ENCODE assay signal across 11 mouse cellular contexts in the genomic region with DNA sequence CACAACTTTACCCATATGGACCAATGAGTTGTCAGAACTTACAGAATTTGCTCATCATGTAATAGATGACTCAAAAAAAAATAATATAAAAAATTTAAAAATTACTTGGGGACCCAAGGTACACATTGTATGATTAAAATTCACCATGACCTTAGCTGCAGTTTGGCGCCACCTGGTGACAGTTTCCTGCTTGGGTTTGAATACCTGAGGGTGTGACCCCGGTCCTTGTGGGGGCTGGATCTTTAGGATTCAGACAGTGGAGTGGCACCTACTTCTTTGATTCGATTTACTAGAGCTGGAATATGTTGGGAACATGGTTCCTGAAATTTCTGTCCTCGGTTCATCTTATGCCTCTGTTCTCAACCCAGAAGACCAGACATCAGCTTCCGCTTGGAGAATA.
DNase-seq lines count a peak whose midpoint lies in the region; ATAC-seq and TF ChIP-seq lines count a peak whose summit lies in the region.
"Had no signal": no experiment of that assay in that cellular context is flagged by ENCODE, and none has a peak within 500 bp of the region (broad histone marks: within the 10 kb centered on the region; RNA-seq: fewer than 3 reads in every experiment).

No protein-coding gene starts in this region.

- no peak overlapping the region for H3K4me2 ChIP-seq in heart, postnatal 0 days (ENCODE audit: low read depth, low read length)
- no peak overlapping the region for H3K4me2 ChIP-seq in liver, postnatal 0 days (ENCODE audit: low read depth, low read length)
- H3K4me2 ChIP-seq in hindbrain, embryonic 13.5 days, result no peak overlapping the region
- H3K4me2 ChIP-seq in forebrain, embryonic 15.5 days (replicated peaks), result no peak overlapping the region
- H3K4me2 ChIP-seq: heart, embryonic 13.5 days; limb, embryonic 12.5 days; neural tube, embryonic 12.5 days had no signal

- 52% methylated on average over 5 of the region's 5 CpGs for WGBS in heart, postnatal 0 days
- WGBS in liver, postnatal 0 days (ENCODE audit: insufficient replicate concordance), result 44% methylated on average over 5 of the region's 5 CpGs
- WGBS in hindbrain, embryonic 13.5 days, result 73% methylated on average over 5 of the region's 5 CpGs
- 71% methylated on average over 5 of the region's 5 CpGs for WGBS in forebrain, embryonic 15.5 days

- H3K27ac ChIP-seq in heart, postnatal 0 days (ENCODE audit: low read depth), result no peak overlapping the region
- no peak overlapping the region for H3K27ac ChIP-seq in liver, postnatal 0 days (ENCODE audit: low read depth)
- H3K27ac ChIP-seq in hindbrain, embryonic 13.5 days, result no peak overlapping the region
- no peak overlapping the region for H3K27ac ChIP-seq in forebrain, embryonic 15.5 days (replicated peaks)
- H3K27ac ChIP-seq: heart, embryonic 13.5 days; limb, embryonic 12.5 days; neural tube, embryonic 12.5 days had no signal

- no peaks in the 10 kb centered on the region for H3K36me3 ChIP-seq in heart, postnatal 0 days (replicated peaks; ENCODE audit: control insufficient read depth, insufficient read depth, low read length)
- no peaks in the 10 kb centered on the region for H3K36me3 ChIP-seq in liver, postnatal 0 days (replicated peaks; ENCODE audit: insufficient read depth, low read length)
- H3K36me3 ChIP-seq in hindbrain, embryonic 13.5 days, result no peaks in the 10 kb centered on the region
- H3K36me3 ChIP-seq in forebrain, embryonic 15.5 days, result no peaks in the 10 kb centered on the region
- H3K36me3 ChIP-seq: heart, embryonic 13.5 days; limb, embryonic 12.5 days; neural tube, embryonic 12.5 days had no signal

- no peak for ATAC-seq in heart, postnatal 0 days (ENCODE audit: insufficient read depth, low read depth)
- ATAC-seq in liver, postnatal 0 days, result no peak
- no peak for ATAC-seq in hindbrain, embryonic 13.5 days (ENCODE audit: low FRiP score)
- ATAC-seq in forebrain, embryonic 15.5 days (replicated peaks), result no peak

- peak; percentile 39 for TF ChIP-seq CTCF in heart, postnatal 0 days (IDR thresholded peaks at IDR 0.05; ENCODE audit: low read depth)
- peak; percentile 52 for TF ChIP-seq CTCF in liver, postnatal 0 days (IDR thresholded peaks at IDR 0.05; ENCODE audit: low read depth)

- H3K9ac ChIP-seq in heart, postnatal 0 days (replicated peaks; ENCODE audit: low read depth, low read length), result no peak overlapping the region
- H3K9ac ChIP-seq in liver, postnatal 0 days (replicated peaks), result no peak overlapping the region
- H3K9ac ChIP-seq in hindbrain, embryonic 13.5 days, result no peak overlapping the region
- H3K9ac ChIP-seq in forebrain, embryonic 15.5 days (replicated peaks), result no peak overlapping the region
- H3K9ac ChIP-seq: heart, embryonic 13.5 days; limb, embryonic 12.5 days; neural tube, embryonic 12.5 days had no signal

- no peak for TF ChIP-seq EP300 in heart, postnatal 0 days (IDR thresholded peaks at IDR 0.05; ENCODE audit: low read depth)
- TF ChIP-seq EP300 in liver, postnatal 0 days (IDR thresholded peaks at IDR 0.05; ENCODE audit: low read depth), result no peak

- no peak for DNase-seq in heart, postnatal 0 days (ENCODE audit: low spot score)
- DNase-seq in heart, adult 9 months (ENCODE audit: low spot score in 2 of 2), result no peak
- DNase-seq in right cerebral cortex, adult 2 months (ENCODE audit: low spot score in 2 of 2), result peak; percentile 20 to 27
- no peak for DNase-seq in right cerebral cortex, postnatal 25 days
- DNase-seq in ZHBTc4 (ENCODE audit: low read depth, low spot score), result peak; percentile 45
- peak; percentile 35 for DNase-seq in liver, postnatal 0 days

- no peaks in the 10 kb centered on the region for H3K4me1 ChIP-seq in heart, postnatal 0 days (ENCODE audit: control insufficient read depth, insufficient read depth)
- no peaks in the 10 kb centered on the region for H3K4me1 ChIP-seq in liver, postnatal 0 days (ENCODE audit: insufficient read depth)
- H3K4me1 ChIP-seq in hindbrain, embryonic 13.5 days (replicated peaks), result no peaks in the 10 kb centered on the region
- no peaks in the 10 kb centered on the region for H3K4me1 ChIP-seq in forebrain, embryonic 15.5 days
- H3K4me1 ChIP-seq: limb, embryonic 12.5 days; neural tube, embryonic 12.5 days had no signal

- no peak overlapping the region for H3K4me3 ChIP-seq in heart, postnatal 0 days (ENCODE audit: low read depth, low read length)
- H3K4me3 ChIP-seq in liver, postnatal 0 days (ENCODE audit: low read depth, low read length), result no peak overlapping the region
- H3K4me3 ChIP-seq in hindbrain, embryonic 13.5 days, result no peak overlapping the region
- H3K4me3 ChIP-seq in forebrain, embryonic 15.5 days, result no peak overlapping the region
- H3K4me3 ChIP-seq: heart, embryonic 13.5 days; limb, embryonic 12.5 days; neural tube, embryonic 12.5 days had no signal

- no peaks in the 10 kb centered on the region for H3K9me3 ChIP-seq in heart, postnatal 0 days (replicated peaks; ENCODE audit: control insufficient read depth, low read length)
- no peaks in the 10 kb centered on the region for H3K9me3 ChIP-seq in liver, postnatal 0 days (ENCODE audit: low read length)
- H3K9me3 ChIP-seq in hindbrain, embryonic 13.5 days, result no peaks in the 10 kb centered on the region
- H3K9me3 ChIP-seq in forebrain, embryonic 15.5 days, result no peaks in the 10 kb centered on the region
- H3K9me3 ChIP-seq: heart, embryonic 13.5 days; limb, embryonic 12.5 days; neural tube, embryonic 12.5 days had no signal

- H3K27me3 ChIP-seq in heart, postnatal 0 days (ENCODE audit: control insufficient read depth, insufficient read depth, low read length), result no peaks in the 10 kb centered on the region
- no peaks in the 10 kb centered on the region for H3K27me3 ChIP-seq in liver, postnatal 0 days (ENCODE audit: insufficient read depth, low read length)
- H3K27me3 ChIP-seq in hindbrain, embryonic 13.5 days, result no peaks in the 10 kb centered on the region
- H3K27me3 ChIP-seq in forebrain, embryonic 15.5 days, result no peaks in the 10 kb centered on the region
- H3K27me3 ChIP-seq: heart, embryonic 13.5 days; limb, embryonic 12.5 days; neural tube, embryonic 12.5 days had no signal

Comparison
In these comparisons a context has a peak if more than half of its experiments do, and no peak if none do; other contexts are left out.
1. DNase-seq: peak in right cerebral cortex, adult 2 months (2 of 2), ZHBTc4 (single experiment) and liver, postnatal 0 days (single experiment); none in heart, postnatal 0 days (single experiment), heart, adult 9 months (0 of 2) and right cerebral cortex, postnatal 25 days (single experiment).